Mouse (Mus musculus) lung, embryonic 16.5 days (tissue): Measurements from ENCODE around the gene Idnk. TPM values are rescaled to one million over a fixed set of nuclear protein-coding genes. Genes with fewer than 3 reads are reported as not detected.
"Not testable (repeated sequence)": the region's sequence is repeated elsewhere in the genome, so short reads cannot be mapped to it uniquely, and the experiment has no call there.

Experiments
- ATAC-seq: fragments of 200-750 bp; cut with Nextera tagmentation; 2 replicates; pipeline ENCODE4 v1.8.0; 2017; ENCODE audit warnings: low read depth, mild to moderate bottlenecking, moderate library complexity
- H3K27ac ChIP-seq: fragments of 300-500 bp; sonication (generic); 2 replicates; pipeline ENCODE4 v1.5.1; 2014; ENCODE audit warnings: mild to moderate bottlenecking, control low read depth, low read length
- H3K27me3 ChIP-seq: fragments of 300-500 bp; sonication (generic); 2 replicates; pipeline ENCODE4 v1.6.1; 2014; ENCODE audit warnings: low read depth, low read length, mixed read lengths; ENCODE audit not compliant: control insufficient read depth, insufficient read depth
- H3K36me3 ChIP-seq: fragments of 300-500 bp; sonication (generic); 2 replicates; pipeline ENCODE4 v1.6.1; 2014; ENCODE audit warnings: low read length; ENCODE audit not compliant: control insufficient read depth, insufficient read depth
- H3K4me1 ChIP-seq: fragments of 300-500 bp; sonication (generic); replicated peaks from 2 replicates; pipeline ENCODE4 v1.6.1; 2014; ENCODE audit warnings: low read length, mixed read lengths; ENCODE audit not compliant: control insufficient read depth, insufficient read depth
- H3K4me2 ChIP-seq: fragments of 300-500 bp; sonication (generic); 2 replicates; pipeline ENCODE4 v1.6.1; 2014; ENCODE audit warnings: low read depth, low read length, control low read depth
- H3K4me3 ChIP-seq: fragments of 300-500 bp; sonication (generic); 2 replicates; pipeline ENCODE4 v1.5.1; 2014; ENCODE audit warnings: mild to moderate bottlenecking, low read length, control low read depth
- H3K9ac ChIP-seq: fragments of 300-500 bp; sonication (generic); 2 replicates; pipeline ENCODE4 v1.6.1; 2014; ENCODE audit warnings: low read length, control low read depth
- H3K9me3 ChIP-seq: fragments of 300-500 bp; sonication (generic); 2 replicates; pipeline ENCODE4 v1.6.1; 2016; ENCODE audit warnings: low read length; ENCODE audit not compliant: control insufficient read depth
- WGBS: fragments of 180-500 bp; shearing (Covaris S2); extraction: QIAGEN DNeasy Blood & Tissue Kit; methylation state at CpG from one replicate; pipeline ENCODE4 v1.1.7; 2014; 5-methylcytosine and 5-hydroxymethylcytosine counted together
- polyA plus RNA-seq: library from polyadenylated mRNA; unstranded; fragments of >200 nt; fragmentation: Nextera tagmentation; extraction: Ambion mirVana; gene quantifications from 2 replicates; pipeline ENCODE4 v1.2.1, GENCODE M21; 2015

Gene Idnk
- polyA plus RNA-seq, 1 experiment from 2014 or later = 37.2 TPM

GRCm38 (mm10) chr13:58128768-58129671 is 28.4 kb upstream of the Idnk start:
- WGBS = under 1% methylated on average over 78 of the region's 83 CpGs
- Histone ChIP-seq H3K9me3 (no peaks in the 10 kb centered on the region), H3K27me3 (no peaks in the 10 kb centered on the region), H3K27ac (peak overlapping the region; percentile 99), H3K36me3 (peaks cover 5% of the 10 kb centered on the region; the same call in 1 of the 2 replicates), H3K4me1 (peaks cover 20% of the 10 kb centered on the region), H3K9ac (peak overlapping the region; percentile 99), H3K4me2 (peak overlapping the region; percentile 52), H3K4me3 (peak overlapping the region; percentile 97)
- ATAC-seq = peak; percentile 97

GRCm38 (mm10) chr13:58129687-58130246 is 27.7 kb upstream of the Idnk start:
- 17% methylated on average over 4 of the region's 4 CpGs for WGBS
- peaks cover 13% of the 10 kb centered on the region for H3K4me1 ChIP-seq
- peak overlapping the region; percentile 52 for H3K4me2 ChIP-seq
- ATAC-seq = no peak
- H3K27ac ChIP-seq = peak overlapping the region; percentile 99
- H3K36me3 ChIP-seq = peaks cover 5% of the 10 kb centered on the region; the same call in 1 of the 2 replicates
- no peaks in the 10 kb centered on the region for H3K27me3 ChIP-seq
- no peaks in the 10 kb centered on the region for H3K9me3 ChIP-seq
- peak overlapping the region; percentile 99 for H3K9ac ChIP-seq
- peak overlapping the region; percentile 97 for H3K4me3 ChIP-seq

GRCm38 (mm10) chr13:58131692-58132091 is 25.8 kb upstream of the Idnk start:
- no peak for ATAC-seq
- no peaks in the 10 kb centered on the region for H3K9me3 ChIP-seq

GRCm38 (mm10) chr13:58146603-58147002 is 10.8 kb upstream of the Idnk start:
- not testable (repeated sequence) for H3K27me3 ChIP-seq, H3K4me3 ChIP-seq, H3K4me2 ChIP-seq, H3K9me3 ChIP-seq, H3K36me3 ChIP-seq, ATAC-seq, H3K4me1 ChIP-seq, H3K27ac ChIP-seq, H3K9ac ChIP-seq
- WGBS = 90% methylated on average over 8 of the region's 8 CpGs

More at GRCm38 (mm10) chr13:58131692-58132091, 25.8 kb upstream of the Idnk start:
- H3K27me3 ChIP-seq = no peaks in the 10 kb centered on the region
- H3K4me2 ChIP-seq = no peak overlapping the region
- H3K4me1 ChIP-seq = 0 out of 2 replicates have a peak, but pooled peaks cover 3% of the 10 kb centered on the region
- no peaks in the 10 kb centered on the region for H3K36me3 ChIP-seq
- no peak overlapping the region for H3K9ac ChIP-seq
- 42% methylated on average over 3 of the region's 3 CpGs for WGBS
- no peak overlapping the region for H3K4me3 ChIP-seq
- no peak overlapping the region for H3K27ac ChIP-seq

DNA sequence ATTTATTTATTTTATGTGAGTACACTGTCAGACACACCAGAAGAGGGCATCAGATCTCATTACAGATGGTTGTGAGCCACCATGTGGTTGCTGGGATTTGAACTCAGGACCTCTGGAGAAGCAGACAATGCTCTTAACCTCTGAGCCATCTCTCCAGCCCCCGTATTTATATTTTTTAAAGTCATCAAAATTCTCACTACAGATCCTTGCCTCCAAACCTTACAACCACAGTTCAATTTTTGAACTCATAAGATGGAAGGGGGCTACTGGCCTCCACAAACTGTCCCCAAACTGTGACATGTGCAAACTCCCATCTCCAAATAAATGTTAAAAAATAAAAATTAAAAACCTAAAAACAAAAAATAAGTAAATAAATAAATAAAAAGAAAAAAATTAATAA is 9.7 kb upstream of the Idnk start:
- WGBS = 75% methylated on average over 1 of the region's 1 CpGs
- Histone ChIP-seq H3K27ac (no peak overlapping the region), H3K4me2 (no peak overlapping the region), H3K9me3 (no peaks in the 10 kb centered on the region), H3K4me1 (peaks cover 2% of the 10 kb centered on the region; the same call in 1 of the 2 replicates), H3K36me3 (no peaks in the 10 kb centered on the region), H3K27me3 (no peaks in the 10 kb centered on the region), H3K9ac (no peak overlapping the region), H3K4me3 (no peak overlapping the region)
- no peak for ATAC-seq

DNA sequence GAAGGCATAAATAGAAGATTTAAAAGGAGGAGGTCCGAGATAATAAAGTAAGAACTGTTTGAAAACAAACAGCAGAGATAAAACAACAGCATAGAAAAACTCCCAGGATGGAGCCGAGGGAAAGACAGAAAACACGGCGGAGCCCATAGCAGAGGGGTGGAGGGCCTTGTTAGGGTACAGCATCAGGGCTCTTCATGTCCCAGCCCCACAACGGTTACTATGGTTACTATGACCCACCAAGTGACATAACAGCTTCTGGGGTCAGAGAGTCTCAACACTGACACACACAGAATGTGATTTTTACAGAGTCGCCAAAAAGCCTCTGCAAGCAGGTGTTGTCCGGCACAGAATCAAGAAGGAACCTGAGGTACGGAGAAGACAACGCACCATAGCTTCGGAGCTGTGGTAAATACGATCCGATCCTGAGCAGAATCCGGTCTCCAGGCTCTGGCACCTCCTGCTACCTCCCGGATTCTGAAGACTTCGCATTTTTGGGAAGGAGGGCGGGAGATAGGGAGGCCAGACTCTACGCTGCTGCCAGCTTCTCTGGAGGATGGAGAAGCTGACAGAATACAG is 9.1 kb upstream of the Idnk start:
- ATAC-seq = peak; percentile 97
- Histone ChIP-seq H3K27ac (peak overlapping the region; percentile 32), H3K9me3 (no peaks in the 10 kb centered on the region), H3K9ac (peak overlapping the region; percentile 29; the same call in 1 of the 2 replicates), H3K36me3 (no peaks in the 10 kb centered on the region), H3K4me2 (peak overlapping the region; percentile 76), H3K4me1 (peaks cover 2% of the 10 kb centered on the region; the same call in 1 of the 2 replicates), H3K27me3 (no peaks in the 10 kb centered on the region), H3K4me3 (peak overlapping the region; percentile 42)
- WGBS = under 1% methylated on average over 17 of the region's 17 CpGs

DNA sequence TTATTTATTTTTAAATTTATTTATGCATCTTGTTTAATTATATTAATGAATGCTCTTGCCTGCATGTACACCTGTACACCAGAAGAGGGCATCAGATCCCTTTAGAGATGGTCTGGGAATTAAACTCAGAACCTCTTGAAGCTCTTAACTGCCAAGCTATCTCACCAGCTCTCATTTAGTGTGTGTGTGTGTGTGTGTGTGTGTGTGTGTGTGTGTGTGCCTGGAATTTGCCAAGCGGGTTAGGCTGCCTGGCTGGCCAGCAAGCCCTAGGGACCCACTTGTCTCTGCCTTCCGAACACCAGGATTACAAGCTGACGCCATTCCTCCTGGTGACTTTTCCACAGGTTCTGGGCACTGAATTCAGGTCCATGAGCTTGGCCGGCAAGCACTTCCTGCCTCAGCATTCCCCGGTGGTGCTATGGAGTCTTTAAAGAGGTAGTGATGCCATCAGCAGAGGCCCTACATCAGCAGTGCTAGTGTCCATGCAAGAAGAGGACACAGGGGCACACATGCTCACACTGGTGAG is 8.4 kb upstream of the Idnk start:
- 32% methylated on average over 5 of the region's 5 CpGs for WGBS

GRCm38 (mm10) chr13:58149629-58150028 is 7.8 kb upstream of the Idnk start:
- WGBS = 63% methylated on average over 3 of the region's 3 CpGs
- H3K27ac ChIP-seq = no peak overlapping the region
- H3K36me3 ChIP-seq = no peaks in the 10 kb centered on the region
- no peak overlapping the region for H3K4me2 ChIP-seq
- H3K27me3 ChIP-seq = no peaks in the 10 kb centered on the region
- ATAC-seq = no peak
- no peak overlapping the region for H3K9ac ChIP-seq
- no peak overlapping the region for H3K4me3 ChIP-seq
- peaks cover 2% of the 10 kb centered on the region; the same call in 1 of the 2 replicates for H3K4me1 ChIP-seq
- H3K9me3 ChIP-seq = no peaks in the 10 kb centered on the region

More for the DNA sequence above, 8.4 kb upstream of the Idnk start:
- H3K9me3 ChIP-seq = no peaks in the 10 kb centered on the region
- no peaks in the 10 kb centered on the region for H3K27me3 ChIP-seq
- 0 out of 2 replicates have a peak overlapping the region, but pooled peaks have one; percentile 29 for H3K9ac ChIP-seq
- H3K4me3 ChIP-seq = peak overlapping the region; percentile 42
- peak; percentile 74; the same call in 1 of the 2 replicates for ATAC-seq
- H3K36me3 ChIP-seq = no peaks in the 10 kb centered on the region
- peak overlapping the region; percentile 32; the same call in 1 of the 2 replicates for H3K27ac ChIP-seq
- peak overlapping the region; percentile 76 for H3K4me2 ChIP-seq
- H3K4me1 ChIP-seq = peaks cover 2% of the 10 kb centered on the region; the same call in 1 of the 2 replicates
